Mouse (Mus musculus): ENCODE measurements around the gene Cacna1c.

Gene Cacna1c

DNA sequence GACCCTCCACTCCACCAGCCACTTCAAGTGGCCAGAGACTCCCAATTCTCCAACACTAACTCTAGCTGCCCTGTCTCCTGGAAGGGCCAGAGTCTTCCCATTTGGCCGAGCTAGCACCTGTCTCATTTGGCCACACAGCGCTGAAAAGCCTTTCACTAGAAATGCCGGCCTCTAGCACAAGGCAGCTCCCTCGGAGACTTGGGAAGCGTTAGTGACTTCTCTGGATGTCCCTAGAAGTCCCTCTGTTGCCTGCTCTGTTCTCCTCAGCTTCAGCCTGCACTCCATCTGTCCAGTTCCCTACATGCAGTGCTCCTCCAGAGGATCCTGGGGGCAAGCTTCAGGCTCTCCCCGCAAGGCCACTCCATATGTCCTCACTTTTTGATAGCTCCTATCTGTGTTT lies 101.1 kb downstream of the Cacna1c start:
- no peak for DNase-seq (ENCODE audit: low read depth)

DNA sequence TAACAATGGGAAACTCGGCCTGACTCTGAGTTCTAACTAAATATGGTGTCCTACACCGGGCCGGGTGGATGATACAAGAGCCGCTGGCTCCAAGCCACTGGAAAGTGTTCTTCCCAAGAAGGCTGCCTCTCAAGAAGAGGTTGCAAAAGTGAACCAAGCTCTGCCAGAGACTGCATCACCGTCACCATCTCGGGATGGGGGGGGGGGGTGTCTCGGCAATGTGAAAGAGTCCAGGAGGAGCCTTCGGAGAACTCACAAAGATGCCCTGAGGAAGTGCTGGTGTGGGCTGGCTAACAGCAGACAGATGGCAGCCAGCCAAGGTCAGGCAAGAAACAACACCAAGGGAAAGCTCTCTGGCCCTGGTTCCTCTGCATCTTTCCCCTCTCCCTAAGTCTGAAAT lies 107.0 kb downstream of the Cacna1c start:
- DNase-seq (ENCODE audit: low read depth) = no peak

DNA sequence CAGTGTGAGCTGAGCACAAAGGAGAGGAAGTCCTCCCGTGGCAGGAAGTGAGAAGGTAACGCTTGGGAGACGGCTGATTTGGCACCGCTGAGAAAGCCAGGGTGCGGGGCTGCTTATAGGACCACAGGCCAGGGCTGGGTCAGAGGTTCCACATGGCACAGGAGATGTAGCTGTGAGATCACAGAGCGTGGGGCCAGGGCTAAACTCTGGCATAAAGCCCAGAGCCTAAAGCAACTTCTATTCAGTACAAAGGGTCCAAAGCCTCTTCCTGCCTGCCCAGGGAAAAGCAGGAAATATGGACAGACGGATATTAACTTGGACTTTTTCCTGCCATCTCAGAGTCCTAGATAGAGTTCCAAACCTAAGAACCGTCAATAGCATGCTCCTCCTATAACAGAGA lies 107.8 kb downstream of the Cacna1c start:
- no peak for DNase-seq (ENCODE audit: low read depth)

DNA sequence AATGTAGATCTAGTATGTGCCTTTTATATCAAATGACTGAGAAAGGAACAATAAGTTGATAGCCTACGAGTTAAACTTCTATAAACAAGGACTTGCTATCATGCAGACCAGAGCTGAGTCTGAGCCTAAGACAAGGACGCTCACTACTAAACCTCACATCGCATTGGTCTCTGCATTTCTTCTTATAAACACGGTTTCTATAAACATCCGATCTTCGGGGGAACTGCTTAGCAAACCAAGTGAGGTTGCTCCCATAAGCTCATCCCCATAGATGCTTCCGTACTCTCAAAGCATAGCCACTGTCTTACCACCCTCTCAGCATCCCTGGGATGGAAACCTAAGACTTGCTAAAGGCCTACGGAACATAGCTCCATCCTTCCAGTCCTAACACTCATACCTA lies 108.3 kb downstream of the Cacna1c start:
- no peak for DNase-seq (ENCODE audit: low read depth)

DNA sequence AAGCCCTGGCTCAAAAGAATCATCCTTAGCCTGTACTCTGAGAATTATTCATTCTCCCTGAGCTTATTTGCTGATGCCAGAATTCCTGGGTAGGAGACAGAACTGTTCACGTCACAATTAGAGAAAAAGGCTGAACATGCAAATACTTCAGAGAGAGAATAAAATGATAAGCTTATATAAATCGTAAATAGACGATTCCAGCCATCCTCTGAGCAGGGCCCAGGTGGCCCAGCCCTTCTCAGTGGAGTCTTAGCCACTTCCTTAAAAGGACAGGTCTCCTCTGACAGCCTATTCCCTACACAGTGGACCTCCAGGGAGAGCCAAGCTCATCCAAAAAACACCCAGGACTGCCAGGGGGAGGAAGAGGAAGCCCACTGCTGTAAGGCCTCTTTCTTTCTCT lies 110.4 kb downstream of the Cacna1c start:
- no peak for DNase-seq (ENCODE audit: low read depth)

DNA sequence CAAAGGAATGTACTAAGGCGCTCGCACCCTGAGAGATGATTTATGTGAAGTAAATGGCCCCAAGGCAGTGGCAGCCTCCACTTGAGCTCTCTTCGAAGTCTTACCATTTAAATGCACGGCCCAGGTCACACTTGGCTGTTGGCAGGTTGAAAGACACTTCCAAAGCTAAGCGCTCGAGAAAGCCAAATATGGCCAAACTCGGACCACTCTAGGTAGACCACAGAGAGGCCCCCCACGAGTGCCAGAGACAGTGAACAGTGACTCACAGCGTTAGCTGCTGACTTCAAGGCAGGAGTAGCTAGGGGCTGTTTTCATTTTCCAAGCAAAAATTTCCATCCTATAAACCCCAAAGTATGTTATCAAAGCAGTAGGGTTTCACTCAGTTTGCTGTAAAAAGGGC lies 111.7 kb downstream of the Cacna1c start:
- no peak for DNase-seq (ENCODE audit: low read depth)

DNA sequence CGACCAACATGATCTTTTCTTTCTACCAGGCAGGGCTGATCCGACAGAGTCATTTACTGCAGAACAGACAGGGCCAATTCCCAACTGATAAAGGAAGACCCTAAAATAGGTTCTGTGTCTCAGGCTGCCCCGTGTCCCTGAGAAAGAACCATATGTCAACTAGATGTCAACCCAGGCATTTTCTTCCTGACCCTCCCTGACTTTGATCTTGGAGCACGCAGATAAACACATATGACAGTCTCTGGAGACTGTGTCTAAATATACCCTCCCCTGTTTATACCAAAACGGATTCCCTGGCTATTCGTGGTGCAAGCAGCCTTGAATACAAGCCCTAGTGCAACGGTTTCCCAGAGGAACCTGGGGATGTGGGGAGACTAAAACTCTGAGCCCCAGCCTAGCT lies 112.7 kb downstream of the Cacna1c start:
- DNase-seq (ENCODE audit: low read depth) = no peak

DNA sequence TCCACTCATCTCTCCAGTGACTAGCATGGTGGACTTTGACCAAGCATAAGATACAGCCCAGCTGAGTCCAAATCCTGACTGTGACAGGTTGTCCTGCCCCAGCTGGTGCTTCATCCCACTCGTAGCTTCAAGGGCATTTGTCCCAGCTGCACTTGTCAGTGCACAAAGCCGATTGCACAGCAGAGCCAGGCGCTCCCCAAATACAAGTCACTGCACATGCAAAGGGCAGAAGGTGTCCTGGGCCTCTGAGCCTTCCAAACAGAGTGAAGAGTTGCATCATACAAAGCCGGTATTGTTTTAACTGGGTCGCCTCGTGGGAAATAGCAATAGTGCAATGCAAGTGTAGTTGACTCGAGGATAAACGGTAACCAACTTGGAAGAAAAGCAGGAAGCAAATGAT lies 113.6 kb downstream of the Cacna1c start:
- no peak for DNase-seq (ENCODE audit: low read depth)

DNA sequence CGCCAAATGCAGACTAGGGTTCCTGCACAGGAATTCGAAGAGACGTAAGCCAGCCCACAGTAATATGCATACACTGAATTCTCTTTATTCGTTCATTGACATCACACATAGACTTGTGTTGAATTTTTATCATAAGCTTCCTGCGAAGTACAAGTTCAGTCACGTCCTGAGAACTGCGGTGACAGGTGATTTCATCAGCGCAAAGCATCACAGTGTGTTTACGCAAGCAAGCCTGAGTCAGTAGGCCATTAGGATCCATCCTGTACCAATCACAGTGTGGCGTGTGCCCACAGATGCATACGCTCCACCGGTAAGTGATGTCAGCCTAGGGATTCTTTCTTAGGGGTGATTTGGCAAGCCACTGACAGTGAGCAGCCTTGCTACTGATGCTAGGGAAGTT lies 114.6 kb downstream of the Cacna1c start:
- no peak for DNase-seq (ENCODE audit: low read depth)

DNA sequence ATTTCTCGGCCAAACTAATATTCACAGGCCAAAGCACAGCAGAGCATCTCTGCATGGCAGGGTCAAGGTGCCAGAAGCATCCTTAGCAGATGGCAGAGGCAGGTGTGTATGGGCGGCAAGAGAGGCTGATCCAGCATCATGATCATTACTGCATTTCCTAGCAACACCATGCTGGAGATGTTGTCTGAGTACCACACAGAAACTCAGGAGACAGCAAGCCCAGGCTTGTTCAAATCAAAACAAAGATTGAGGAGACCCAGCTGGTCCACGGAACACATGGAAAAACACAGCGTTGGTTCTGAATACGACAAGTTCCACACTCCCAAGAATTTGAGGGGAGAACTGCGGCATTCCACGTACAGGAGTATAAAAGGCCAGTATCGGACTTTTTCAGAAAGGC lies 116.6 kb downstream of the Cacna1c start:
- DNase-seq (ENCODE audit: low read depth) = no peak

DNA sequence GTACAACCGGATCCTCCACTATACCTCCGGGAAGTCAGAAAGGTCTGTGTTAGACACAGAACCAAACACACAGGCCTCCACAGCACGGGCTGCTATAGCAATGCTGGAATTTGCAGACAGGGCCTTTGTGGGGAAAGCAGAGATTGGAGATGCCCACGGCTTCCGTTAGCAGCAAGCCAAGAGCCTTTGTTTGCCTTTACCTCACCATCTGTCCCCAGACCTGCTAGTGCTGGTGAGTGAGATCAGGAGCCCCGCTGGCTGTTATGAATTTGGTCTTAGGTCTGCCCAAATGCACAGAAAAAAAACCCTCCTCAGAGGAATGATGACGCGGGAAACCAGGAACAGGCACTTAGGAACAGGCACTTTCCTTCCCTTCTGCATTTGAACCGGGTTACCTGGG lies 117.3 kb downstream of the Cacna1c start:
- no peak for DNase-seq (ENCODE audit: low read depth)

DNA sequence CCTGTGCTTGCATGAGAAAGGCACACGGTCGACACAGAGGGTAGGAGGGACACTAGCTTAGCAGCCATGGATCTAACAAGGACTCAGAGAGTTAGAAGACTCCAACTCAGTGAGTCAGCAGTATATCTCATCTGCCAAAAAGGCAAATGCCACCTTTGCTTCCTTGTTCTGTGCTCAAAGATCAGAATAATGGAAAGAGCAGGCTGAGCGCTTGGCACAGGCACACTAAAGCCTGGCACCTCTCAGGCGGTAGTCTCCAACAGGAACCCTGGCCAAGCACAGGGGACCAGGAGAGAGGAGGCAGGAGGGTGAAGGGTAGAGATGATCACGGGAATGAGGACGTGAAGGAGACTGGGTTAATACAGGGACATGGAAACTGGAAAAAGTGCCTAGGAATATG lies 119.0 kb downstream of the Cacna1c start:
- no peak for DNase-seq (ENCODE audit: low read depth)

DNA sequence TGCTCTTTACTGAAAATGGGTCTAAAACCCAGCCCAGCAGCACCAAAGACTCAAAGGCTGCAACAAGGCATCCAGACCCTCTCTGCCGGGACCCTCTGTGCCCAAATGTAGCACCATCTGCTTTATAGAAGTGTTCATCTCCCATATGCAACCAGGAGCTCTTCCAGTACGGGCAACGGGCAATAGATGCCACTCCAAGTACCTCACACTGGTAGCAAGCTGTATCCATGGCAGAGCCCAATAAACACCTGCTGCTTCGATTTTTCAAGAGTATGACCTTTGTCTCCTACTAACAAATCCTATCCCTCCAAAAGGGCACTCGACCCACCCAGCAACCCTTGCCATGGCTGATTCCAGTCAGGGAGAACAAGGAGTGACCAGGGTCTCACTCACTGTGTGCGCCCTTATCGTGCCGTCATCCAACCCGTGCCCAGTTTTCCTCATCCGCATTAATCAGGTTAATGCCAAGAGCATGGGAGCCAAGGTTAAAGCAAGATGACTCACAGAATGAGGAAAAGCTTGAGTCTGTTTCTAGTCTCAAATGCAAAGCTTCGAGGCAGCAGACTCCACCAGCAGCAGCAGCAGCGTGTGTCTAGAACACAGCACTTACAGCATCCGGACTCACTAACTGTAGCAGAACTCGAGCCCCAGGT lies 122.7 kb downstream of the Cacna1c start:
- DNase-seq (ENCODE audit: low read depth) = no peak

DNA sequence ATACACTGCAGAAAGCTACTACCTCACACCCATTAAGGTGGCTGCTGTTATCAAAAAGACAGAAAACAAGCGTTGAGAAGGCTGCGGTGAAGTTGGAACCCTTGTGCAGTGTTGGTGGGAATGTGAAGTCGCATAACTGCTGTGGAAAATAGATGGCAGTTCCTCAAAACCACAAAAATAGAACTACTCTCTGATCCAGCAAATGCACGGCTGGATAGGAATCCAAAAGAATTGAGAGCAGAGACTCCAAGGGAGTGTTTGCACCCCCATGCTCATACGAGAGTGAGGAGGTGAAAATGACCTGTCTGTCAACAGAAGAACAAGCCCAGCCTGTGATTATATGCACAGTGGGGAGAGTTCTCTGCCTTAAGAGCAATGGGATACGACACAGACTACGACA lies 123.4 kb downstream of the Cacna1c start:
- no peak for DNase-seq (ENCODE audit: low read depth)

DNA sequence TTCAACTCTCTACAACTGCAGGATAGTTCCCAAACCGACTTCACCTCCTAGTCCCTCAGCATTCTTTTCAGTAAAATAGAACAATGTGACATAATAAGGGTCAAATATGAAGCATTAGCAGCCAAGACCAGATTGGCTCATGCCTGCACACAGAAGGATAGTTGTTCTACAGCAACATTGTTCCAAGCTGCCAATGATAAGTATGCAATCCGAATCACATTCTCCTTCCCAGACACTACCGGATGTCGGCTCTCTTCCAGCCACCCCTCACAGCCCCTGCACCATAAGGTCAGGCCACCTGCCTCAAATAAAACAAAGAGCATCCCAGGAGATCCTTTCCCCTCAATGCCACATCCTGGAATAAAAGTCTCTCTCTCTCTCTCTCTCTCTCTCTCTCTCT lies 125.4 kb downstream of the Cacna1c start:
- DNase-seq (ENCODE audit: low read depth) = no peak

DNA sequence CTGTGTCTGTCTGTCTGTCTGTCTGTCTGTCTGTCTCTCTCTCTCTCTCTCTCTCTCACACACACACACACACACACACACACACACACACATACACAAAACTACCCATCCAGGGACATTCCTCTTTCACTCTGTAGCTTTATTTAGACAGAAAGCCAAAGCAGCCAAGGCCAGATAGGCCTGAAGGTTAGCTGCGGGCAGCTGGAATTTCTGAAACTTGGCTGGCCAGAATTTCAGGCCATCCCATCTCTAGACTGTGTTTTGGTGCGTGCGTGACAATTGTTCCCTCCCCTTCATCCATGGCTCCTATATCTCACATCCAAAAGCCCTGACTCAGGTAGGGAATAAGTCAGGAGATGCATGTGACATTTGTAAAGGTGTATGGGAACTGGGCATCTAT lies 125.9 kb downstream of the Cacna1c start:
- DNase-seq (ENCODE audit: low read depth) = no peak

DNA sequence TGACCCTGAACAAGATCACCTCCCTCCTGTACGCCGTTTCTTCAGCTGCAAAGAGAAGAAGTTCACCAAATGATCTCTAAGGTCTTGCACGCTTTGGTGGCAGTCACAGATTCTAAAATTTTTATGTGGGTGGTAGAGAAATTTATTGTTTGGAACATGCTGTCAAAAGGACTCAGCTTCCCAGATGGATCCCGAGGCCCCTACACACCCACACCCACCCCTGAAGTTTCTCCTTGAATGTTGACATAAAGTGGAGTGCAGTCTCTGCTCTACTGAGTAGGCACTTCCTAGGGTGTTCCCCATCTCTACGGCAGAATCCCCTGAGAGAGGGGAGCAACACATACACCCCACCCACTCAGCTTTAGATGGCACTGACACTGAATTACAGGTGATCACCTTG lies 127.1 kb downstream of the Cacna1c start:
- no peak for DNase-seq (ENCODE audit: low read depth)

DNA sequence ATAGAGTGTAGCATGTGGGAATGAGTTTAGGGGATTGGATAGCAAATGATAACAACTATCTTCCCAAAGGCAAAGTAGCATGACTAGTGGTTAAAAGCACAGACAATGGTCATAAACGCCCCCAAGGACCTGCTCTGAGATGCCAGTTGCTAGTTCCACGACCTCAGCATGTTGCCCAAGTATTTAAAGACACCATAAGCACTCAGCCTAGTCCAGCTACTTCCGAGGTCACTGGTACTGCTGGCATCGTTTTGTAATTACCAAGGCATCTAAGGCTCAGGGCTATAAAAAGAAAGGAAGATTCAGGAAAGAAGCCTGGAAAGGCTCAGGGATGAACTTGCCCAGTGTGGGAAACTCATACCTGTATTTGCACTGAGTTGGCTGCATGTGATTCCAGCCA lies 127.6 kb downstream of the Cacna1c start:
- DNase-seq (ENCODE audit: low read depth) = no peak

DNA sequence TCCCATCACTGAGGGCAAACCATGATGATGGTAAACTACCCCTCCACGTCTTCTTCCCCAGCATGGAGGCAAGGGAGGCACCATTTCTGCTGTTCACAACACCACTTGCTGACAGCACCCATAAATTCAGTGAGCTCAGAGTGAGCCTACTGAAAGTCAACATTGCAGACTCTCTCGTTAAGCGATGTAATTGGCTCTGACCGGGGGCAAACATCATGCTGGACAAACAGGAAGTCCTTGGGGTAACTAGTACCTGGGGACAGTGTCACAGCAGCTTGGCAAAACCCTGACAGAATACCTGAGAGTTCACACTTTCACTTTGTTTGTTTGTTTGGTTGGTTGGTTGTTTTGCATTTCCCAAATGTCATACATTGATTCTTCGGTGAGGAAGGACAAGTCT lies 131.3 kb downstream of the Cacna1c start:
- no peak for DNase-seq (ENCODE audit: low read depth)

DNA sequence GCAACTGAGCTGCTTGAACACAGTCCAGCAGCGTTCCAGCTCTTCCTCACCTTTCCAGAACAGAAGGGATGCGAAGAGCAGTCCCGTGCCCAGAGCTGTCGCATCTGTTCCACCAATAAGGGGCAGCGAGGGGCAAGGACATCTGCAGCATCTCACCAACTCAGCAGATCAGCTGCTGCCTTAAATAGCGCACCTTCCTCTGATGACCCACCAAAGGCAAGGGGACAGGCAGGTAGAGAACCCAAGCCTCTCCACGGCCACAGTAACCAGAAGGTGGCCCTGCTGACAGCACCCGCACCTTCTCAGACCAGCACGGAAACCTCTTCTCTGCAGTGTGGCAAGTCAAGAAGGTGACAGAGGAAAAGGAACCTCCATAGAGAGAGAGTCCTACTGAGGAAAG lies 131.8 kb downstream of the Cacna1c start:
- no peak for DNase-seq (ENCODE audit: low read depth)

DNA sequence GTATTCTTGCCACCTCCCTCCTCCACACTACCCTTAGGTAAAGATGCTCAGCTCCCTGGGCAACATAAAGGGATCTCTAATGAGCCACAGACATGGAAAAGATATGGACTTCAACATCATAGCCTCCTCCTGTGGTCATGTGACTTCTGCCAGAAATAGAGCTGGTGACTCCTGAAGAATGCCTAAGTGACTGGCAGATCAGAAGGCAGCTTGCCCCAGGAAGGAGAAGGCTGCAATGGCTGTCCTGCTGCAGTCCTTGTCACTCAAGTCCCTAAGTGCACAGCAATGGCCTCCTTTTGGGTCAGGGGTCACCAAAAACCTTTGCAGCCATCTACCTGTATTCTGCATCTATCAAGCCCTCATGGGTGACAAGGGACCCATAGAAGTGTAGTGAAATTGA lies 133.5 kb downstream of the Cacna1c start:
- DNase-seq (ENCODE audit: low read depth) = no peak

DNA sequence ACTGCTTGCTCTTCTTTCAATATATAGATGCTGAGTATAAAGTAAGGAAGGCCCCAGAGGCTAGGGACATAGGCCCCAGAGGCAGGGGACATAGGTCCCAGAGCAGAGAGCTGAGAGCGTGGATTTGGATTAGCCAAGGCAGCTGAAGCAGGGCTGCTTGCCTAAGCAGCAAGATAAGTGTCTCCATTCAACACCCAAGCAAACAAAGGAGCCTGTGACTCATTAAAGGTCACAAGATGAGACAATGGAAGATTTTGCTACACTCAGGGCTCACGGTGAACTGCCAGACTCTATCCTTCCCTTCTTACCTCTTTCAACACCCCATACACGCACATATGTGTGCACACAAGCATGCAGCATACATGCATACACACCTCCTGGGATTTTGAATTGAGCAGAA lies 137.3 kb downstream of the Cacna1c start:
- DNase-seq (ENCODE audit: low read depth) = no peak

DNA sequence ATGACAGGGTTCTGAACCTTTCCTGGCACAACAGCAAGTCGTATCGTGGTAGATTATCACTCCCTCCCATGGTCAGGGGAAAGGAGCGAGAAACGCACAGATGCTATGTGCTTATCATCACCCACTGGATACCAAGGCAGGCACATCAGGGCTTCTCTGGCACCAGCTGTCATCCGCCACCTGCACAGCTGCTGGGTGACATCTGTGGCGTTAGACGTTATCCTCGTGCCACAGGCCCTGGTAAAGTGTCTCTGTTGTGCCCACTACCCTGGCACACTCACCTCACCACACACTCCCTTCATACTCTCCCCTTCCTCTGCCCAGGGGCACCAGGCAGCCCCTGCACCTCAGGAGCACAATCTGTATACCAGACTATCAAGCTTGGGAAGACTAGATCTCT lies 137.8 kb downstream of the Cacna1c start:
- no peak for DNase-seq (ENCODE audit: low read depth)

DNA sequence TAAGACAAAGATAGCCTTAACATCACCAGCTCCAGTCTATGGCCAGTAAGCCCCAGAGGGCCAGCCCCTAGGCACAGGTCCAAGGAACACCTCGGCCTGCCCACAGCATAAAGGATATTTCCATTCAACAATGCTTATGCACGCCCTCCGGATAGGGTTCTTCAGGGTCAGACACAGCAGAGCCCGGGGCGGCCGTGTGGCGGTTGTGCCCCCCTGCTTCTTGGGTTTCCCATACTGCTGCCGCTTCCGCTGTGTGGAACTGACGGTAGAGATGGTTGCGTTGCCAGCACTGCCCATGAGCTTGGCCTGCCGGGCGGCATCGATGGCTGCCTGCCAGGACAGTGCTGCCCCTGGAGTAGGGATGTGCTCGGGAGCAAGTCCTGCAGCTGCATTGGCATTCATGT lies 139.1 kb downstream of the Cacna1c start:
- no peak for DNase-seq (ENCODE audit: low read depth)

DNA sequence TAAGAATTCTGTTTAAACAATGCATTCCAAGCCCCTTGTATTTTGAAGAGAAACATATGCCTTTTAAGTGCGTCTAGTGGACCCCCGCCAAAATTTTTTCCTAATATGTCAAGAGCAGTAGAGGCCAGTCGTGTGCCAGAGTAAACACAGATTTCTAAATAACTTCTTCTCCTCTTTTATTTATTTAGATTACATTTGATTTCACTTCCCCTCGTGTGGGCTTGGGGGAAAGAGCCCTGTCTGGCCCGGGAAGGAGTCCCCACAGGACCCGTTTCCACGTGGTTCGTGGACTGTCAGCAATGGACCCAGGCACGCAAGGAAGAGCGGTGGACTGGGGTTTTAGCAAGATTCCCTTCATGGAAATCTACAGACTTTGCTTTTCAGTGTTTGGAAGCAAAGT lies 143.4 kb downstream of the Cacna1c start:
- DNase-seq (ENCODE audit: low read depth) = no peak

Measured in induced T-regulatory cell, adult 2 months (primary cell).